Mouse (Mus musculus) skeletal muscle tissue, adult 2 months (tissue): ENCODE measurements around the gene Cpeb4.
"Not testable (repeated sequence)": the region's sequence is repeated elsewhere in the genome, so short reads cannot be mapped to it uniquely, and the experiment has no call there.

Experiments used
- DNase-seq: peaks from one replicate; pipeline ENCODE4 v3.0.0-alpha.2; 2012; ENCODE audit warnings: low read depth, low spot score

Cpeb4 gene

GRCm38 (mm10) chr11:31871911-31872310 is at the start of gene Cpeb4:
TSS of gene Cpeb4 (plus strand) at chr11:31872211.
- DNase-seq: no peak

DNA sequence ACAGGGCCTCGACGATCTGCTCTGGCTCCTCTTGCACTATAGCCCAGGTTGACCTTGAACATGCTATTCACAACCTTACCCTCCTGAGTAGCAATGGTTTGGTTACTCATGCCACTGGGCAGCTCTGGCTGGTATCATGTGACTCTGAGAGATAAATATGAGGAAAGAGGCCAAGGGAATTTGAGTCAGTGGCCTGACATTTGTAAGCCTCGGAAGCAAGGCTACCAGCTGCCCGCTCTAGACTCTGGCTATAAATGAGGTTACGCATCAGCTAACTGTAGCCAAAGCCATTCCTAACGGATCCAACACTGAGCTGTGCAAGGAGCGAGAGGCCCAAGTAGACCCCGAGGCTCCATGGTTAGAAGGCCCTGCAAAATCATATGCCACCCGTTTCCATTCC is 49.5 kb upstream of the Cpeb4 start:
- peak; percentile 92 for DNase-seq

GRCm38 (mm10) chr11:31823513-31823912 is 48.5 kb upstream of the Cpeb4 start:
- no peak for DNase-seq

- peak; percentile 42 for DNase-seq
Measured at GRCm38 (mm10) chr11:31824504-31825166, 47.4 kb upstream of the Cpeb4 start.

DNA sequence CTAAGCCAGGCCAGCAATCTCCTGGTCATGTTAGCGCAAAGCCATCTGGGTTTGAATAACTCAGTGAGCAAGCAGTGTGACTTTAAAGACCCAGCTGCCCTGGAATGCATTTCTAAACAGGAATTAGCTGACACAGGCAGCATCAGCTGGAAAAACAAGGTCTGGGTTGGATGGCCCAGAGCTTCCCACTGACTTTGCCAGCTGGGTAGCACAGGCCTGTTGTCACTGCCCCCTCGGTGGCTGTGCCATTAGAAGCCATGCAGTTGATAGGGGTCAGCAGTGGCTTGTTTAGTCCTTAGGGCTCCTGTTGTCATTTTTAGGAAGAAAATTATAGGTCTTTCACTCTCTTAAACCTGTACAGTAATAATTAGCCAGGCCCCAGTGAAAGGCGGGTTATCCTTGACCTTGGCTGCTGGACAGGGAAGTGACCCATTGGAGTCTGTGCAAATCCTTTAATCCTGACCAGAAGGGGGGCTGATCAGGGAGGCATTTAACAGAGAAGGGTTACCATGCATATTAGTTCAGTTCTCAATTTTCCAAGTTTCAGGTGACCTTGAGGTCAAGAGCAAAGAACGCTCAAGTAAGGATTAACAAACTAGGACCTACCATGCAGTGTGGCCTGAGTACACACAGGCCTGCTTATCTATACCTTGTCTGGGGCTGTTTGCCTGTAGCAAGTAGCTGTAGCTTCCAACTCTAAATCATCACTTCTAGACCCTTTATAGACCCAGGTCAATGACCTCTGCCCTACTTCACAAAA is 43.8 kb upstream of the Cpeb4 start:
- peak; percentile 72 for DNase-seq

GRCm38 (mm10) chr11:31828771-31829072 is 43.3 kb upstream of the Cpeb4 start:
- DNase-seq: no peak

DNA sequence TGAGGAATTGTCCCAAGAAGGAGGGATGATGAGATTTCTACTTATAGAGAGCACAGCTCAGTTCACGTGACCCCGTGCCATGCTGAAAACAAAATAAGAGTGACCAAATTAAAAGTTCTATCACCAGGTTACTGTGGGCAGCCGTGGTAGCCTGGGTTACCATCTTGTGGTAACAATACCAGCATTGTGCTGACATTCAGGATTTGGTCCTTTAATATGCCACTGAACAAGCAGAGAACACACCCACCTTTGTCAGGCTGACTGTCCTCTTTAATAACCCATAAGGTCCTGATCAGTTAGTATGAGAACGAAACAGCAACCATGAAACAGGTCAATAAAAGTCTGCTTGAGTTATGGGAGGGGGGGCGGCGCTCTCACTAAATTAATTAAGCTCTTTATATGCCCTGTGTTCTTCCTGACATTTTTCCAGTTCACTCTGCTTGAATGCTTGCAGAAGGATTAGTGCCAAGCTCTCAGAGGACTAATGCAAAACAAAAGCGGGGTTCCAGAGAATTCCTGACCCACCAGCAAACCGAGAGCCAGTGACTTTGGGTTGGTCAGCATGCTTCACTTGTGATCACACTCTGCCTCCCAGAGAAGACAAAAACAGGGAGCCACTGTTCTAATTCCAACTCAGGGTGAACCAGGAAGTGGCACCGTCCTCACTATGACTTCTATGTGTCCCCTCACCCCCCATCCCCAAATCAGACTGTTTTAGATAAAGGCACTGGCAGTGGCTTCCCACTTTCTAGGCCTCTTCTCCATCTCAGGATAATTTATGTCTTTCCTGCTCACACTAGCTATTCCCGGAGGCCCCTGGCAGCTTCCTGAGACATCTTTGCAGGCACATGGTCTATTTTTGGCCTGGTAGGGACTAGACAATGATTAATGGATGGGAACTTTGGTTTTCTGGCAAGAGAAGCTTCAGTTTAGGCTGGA is 41.5 kb upstream of the Cpeb4 start:
- DNase-seq: peak; percentile 67

DNA sequence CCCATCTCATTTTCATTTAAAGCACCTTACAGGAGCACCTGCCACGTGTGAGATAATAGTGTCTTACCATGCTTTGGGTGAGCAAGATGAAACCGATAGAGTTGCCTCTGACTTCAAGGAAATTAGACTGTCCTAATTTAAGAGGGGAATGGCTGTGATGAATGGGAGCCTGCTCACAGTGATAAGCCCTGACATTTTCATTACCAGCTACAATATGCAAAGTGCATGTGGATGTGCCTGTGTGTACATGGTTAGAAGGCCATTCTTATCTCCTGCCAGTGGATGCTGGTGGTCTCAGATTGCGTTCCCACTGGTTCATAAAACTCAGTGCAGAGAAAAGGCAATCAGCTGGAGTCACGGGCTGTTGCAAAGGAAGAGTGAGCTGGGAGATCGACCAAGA is 40.6 kb upstream of the Cpeb4 start:
- DNase-seq: no peak

- peak; percentile 24 for DNase-seq
Measured at GRCm38 (mm10) chr11:31831983-31832382, 40.0 kb upstream of the Cpeb4 start.

DNA sequence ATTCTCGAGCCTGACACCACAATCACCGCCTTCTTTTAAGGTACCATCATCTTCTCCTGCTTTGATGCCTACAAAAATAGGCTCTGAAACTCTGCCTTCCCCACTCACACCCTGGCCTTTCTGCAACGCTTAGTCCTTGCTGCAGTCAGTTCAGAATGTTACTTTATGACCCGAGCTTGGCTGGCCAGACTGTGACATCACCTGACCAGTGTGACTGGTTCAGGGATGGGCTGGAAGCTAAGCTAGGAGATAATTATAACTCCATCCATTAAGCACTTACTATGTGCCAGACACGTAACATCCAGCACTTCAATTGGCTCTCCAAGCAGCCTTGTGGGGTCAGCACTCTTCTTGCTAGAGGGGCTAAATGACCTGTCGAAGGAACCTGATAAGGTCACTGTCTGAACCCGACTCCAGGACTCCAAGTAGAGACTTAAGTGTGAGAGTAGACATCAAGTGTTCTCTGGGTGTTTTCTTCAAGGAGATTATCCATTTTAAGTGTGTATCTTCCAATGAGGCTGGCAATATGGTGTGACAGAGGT is 39.5 kb upstream of the Cpeb4 start:
- peak; percentile 90 for DNase-seq

GRCm38 (mm10) chr11:31833506-31833905 is 38.5 kb upstream of the Cpeb4 start:
- DNase-seq: no peak

DNA sequence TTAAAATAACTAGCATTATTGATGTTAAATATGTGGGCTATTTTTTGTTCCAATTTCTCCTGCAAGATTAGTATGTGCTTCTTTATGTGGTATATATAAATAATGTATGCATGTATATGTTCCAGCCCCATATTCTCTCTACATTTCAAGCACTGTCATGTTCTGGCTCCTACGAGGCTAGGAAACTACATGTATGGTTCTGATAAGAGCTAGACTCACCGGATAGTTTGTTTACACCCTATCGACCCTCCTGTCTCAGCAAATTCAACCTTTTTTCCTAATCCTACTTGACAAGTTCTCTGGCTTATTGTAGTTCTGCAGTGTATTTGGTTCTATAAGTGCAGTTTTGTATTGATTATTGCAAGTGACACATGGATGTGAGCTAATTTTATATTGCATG is 36.7 kb upstream of the Cpeb4 start:
- no peak for DNase-seq

- DNase-seq: no peak
Measured at GRCm38 (mm10) chr11:31837243-31837642, 34.8 kb upstream of the Cpeb4 start.

GRCm38 (mm10) chr11:31837753-31838152 is 34.3 kb upstream of the Cpeb4 start:
- DNase-seq: no peak

- peak; percentile 53 for DNase-seq
Measured at GRCm38 (mm10) chr11:31838442-31839083, 33.4 kb upstream of the Cpeb4 start.

- DNase-seq: no peak
Measured at GRCm38 (mm10) chr11:31839084-31839460, 32.9 kb upstream of the Cpeb4 start.

GRCm38 (mm10) chr11:31842171-31842959 is 29.6 kb upstream of the Cpeb4 start:
- DNase-seq: no peak

- DNase-seq: no peak
Measured at GRCm38 (mm10) chr11:31843177-31843833, 28.7 kb upstream of the Cpeb4 start.

DNA sequence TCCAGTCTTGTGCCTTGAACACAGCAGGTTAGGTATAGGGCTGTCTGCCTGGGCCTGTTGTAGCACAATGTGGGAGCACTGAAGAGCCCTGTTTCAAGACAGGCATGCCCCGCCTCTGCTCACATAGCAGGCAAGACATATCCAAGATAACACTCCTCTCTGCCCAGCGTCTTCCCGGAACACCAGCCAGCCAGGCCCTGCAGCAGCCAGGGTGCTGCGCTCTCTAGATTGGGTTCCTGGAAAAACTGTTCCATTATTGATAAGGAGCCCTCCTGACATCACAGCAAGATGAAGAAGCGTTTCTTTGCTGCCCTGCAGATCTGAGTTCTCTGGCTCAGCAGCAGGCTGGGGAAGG is 28.2 kb upstream of the Cpeb4 start:
- no peak for DNase-seq

- DNase-seq: not testable (repeated sequence)
Measured at GRCm38 (mm10) chr11:31845111-31845510, 26.9 kb upstream of the Cpeb4 start.
